Mouse (Mus musculus) embryo, embryonic 9.5 days (tissue): ENCODE data around the gene Cyp2d34.

ENCODE experiments used
- DNase-seq: peaks from one replicate; pipeline ENCODE4 v3.0.0-alpha.2; 2017; ENCODE audit errors: extremely low spot score

The Cyp2d34 gene

GRCm38 (mm10) chr15:82620531-82621202 is at the start of gene Cyp2d34:
Gene Cyp2d34 (minus strand): TSS chr15:82620946.
- DNase-seq: no peak

DNA sequence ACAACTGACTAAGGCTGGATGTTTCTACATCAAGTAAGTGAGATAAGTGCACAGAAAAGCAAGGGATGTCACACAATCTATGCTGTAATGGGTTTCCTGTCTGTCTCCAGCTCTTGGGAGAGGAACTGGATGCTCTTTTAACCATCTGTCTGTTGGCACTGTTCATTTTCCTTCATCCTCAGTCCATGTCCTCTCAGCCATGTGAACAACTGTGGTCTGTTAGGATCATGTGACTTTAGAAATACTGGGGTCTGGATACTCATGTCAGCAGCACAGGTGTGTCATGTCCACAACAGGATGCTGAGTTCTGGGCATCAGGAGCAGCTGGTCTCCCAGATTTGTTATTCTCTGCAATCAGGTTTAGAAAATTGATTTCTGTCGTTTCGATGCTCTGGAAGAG is 35.6 kb upstream of the Cyp2d34 start:
- no peak for DNase-seq

- no peak for DNase-seq
These were observed 23.6 kb upstream of the Cyp2d34 start for GRCm38 (mm10) chr15:82644371-82644770.

DNA sequence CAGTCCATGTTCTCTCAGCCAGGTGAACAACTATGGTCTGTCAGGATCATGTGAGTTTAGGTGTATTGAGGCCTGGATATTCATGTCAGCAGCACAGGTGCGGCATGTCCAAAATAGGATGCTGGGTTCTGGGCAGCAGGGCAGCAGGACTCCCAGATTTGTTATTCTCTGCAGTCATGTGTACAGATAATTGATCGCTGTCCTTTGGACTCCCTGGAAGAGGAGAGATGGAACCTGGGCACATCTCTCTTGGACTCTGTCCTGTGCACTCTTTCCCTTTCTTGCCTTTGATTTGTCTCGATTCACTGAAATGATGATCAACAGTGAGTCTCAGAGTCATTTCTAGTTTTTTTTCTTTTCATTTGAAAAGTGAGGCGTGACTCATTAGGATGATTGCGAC is 23.0 kb upstream of the Cyp2d34 start:
- no peak for DNase-seq

DNA sequence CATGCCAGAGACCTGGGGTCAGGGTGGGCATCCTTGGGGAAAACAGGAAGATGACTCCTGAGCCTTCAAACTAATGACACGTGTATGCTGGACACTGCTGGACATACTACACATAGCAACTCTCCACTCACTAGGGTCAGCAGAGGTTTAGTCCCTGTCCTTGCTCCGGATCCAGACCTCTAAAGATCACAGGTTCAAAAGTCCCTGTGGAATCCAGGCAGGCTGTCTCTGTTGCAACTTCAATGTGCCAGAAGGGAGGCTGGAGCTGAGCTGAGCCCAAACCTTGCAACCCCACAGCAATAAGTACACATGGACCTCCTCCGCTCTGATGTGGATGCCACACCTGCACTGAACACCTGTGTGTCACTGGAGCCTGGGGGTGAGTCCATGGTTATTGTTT is 22.0 kb upstream of the Cyp2d34 start:
- no peak for DNase-seq

DNA sequence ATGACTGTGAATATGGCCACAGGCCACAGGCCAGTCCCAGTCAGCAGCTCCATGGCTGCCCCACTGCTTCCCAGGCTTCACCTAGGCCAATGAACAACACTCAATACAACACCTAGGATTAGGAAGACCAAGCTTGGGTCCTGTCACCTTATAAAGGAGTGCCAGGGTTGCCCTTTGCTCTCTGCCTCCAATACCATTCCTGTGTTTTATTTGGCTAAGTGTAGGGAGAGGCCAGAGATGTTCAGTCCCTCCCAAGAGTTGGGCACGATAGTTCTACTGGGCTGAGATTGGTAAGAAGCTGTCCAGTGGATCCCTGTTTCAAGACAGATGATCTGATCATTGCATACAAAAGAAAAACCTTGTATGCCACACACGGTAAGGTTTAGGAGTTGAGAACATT is 21.2 kb upstream of the Cyp2d34 start:
- no peak for DNase-seq

GRCm38 (mm10) chr15:82641390-82641789 is 20.6 kb upstream of the Cyp2d34 start:
- DNase-seq: no peak

GRCm38 (mm10) chr15:82640201-82640600 is 19.5 kb upstream of the Cyp2d34 start:
- no peak for DNase-seq

DNA sequence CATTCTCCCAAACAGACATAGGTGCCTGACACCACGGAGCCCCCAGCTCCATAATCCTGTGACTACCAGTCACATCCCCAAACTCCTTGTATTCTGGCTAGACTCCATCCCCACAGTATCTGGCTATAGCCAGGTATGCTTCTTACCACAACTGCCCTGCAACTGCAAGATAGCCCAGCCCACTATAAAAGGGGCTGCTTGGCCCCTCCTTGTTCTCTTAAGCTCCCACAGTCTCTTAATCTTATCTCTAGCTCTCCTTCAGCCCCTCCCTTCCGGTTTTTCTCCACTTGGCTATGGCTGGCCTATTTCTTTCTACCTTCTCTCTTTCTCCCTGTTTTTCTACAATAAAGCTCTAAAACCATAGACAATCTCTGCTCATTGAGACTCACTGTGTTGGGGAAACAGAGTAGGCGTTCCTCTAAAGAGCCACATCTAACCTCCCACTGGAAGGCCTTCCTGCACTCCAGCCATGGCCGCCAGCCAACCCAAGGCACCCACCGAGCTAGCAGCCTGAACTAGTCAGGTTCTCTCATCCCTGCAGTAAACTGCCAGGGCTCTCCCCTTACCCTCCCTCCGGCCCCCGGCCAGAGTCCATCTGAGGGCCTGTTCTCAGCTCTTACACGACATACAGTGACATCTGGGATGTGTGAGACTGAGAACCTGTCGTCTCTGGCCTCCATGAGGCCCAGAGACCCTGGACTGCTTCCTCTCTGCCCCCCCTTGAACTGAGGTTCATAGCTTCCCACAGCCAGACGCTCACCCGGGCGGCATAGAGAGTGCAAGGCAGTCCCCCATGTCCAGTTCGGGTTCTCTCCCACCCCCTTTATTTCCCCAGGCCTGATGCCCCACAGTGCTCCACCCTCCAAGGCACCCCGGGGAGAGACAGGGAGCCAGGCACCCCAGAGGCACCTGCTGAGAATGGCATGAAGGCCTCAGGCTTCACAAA is 16.7 kb upstream of the Cyp2d34 start:
- DNase-seq: no peak

- no peak for DNase-seq
These were observed 14.2 kb upstream of the Cyp2d34 start for GRCm38 (mm10) chr15:82634976-82635375.

DNA sequence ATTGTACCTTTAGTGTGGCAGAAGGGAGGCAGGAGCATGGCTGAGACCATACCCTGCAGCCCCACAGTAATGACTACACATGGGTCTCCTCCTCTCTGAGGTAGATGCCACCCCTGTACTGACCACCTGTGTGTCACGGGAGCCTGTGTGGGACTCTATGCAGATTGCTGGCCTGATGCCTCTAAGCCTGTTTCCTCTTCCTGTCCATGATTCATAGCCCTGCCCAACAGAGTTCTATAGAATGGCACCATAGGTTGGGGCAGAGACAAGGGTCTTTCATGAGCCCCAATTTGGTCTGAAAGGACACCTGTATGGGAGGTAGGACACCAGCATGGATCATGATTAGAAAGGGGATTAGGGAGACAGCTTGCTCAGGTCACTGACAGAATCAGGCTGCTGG is 1.2 kb upstream of the Cyp2d34 start:
- no peak for DNase-seq

- no peak for DNase-seq
These were observed 2.3 kb downstream of the Cyp2d34 start for GRCm38 (mm10) chr15:82618362-82619020.

DNA sequence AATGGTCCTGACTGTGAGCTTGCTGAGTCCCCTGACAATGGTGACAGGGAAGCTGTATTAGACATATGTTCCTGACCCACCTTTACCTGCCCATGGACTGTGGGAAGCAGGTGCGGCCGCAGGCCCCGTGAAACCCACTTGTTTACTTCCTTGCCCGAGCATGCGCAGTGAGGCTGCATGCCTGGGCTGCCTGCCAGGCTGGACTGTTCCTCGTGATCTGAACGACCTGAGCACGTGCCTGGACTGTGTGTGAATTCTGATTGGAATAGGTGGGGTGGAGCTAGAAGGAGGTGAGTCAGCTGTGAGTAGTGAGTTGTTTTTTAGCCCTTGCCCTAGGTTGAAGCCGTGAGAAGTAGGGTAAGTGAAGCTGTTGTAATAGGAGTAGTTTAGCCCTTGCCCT is 38.1 kb downstream of the Cyp2d34 start:
- DNase-seq: no peak

DNA sequence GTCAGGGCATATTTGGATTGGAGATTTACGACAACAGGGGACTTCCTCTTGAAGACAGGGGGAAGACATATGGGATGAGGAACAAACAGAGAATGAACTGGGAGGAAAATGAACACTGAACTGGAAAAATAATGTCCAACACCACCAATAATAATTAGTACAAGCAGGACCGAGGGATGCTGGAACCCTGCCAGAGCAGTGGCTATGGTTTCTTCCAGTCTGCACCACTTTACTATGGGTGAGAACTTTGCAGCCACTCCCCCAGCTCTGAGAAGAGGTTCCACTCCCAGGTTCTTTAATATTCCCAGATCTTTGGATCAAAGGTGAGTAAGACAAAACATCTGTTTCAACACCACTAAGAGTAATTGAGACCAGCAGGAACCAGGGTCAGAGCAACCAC is 41.7 kb downstream of the Cyp2d34 start:
- no peak for DNase-seq

GRCm38 (mm10) chr15:82572856-82573255 is 47.9 kb downstream of the Cyp2d34 start:
- no peak for DNase-seq
